Mouse (Mus musculus): ENCODE measurements around the gene Spa17. TPM values are rescaled to one million over a fixed set of nuclear protein-coding genes. Genes with fewer than 3 reads are reported as not detected.

Gene Spa17
- polyA plus RNA-seq, 1 experiment from 2014 or later = 19.2 TPM

DNA sequence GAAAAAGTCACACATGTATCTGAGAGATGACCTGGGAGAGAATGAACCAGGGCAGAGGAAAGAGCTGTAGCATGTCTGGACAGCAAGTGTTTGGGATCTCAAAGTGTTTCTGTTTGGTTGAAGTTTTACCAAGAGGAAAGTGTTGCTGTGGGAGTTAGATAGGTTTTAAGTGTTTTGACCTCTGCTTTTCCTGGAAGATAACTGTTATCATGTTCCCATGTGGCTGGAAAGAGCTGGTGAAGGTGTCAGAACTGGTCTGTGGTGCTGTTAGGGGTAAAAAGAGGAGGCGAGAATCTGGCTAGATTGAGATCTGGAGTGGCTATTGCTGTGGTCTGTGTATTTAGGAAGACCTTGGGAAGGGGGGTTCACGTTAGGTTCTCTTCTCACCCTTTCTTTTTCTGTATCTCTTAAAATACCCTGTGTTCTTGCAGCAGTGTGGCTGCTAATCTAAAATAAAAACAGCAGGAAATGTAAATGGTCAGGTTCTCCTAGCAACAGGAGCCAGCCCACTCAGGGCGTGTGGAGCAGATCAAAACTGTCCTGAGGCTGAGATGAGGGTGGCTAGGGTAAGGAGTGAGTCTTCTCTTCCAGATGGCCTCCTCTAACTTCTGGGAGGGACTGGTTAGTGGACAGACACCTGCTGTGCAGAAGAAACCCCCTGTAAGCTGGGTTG is 41.2 kb downstream of the Spa17 start:
- no peak overlapping the region for H3K4me3 ChIP-seq (ENCODE audit: low read depth, low read length)
- TF ChIP-seq CTCF (IDR thresholded peaks at IDR 0.05) = no peak
- TF ChIP-seq EP300 (IDR thresholded peaks at IDR 0.05) = no peak
- H3K9ac ChIP-seq (replicated peaks; ENCODE audit: low read depth) = no peak overlapping the region
- ATAC-seq (no peak), DNase-seq (ENCODE audit: low spot score) (no peak)
- no peaks in the 10 kb centered on the region for H3K9me3 ChIP-seq (ENCODE audit: low read length)
- H3K4me2 ChIP-seq (replicated peaks; ENCODE audit: low read depth, low read length) = no peak overlapping the region
- no peaks in the 10 kb centered on the region for H3K27me3 ChIP-seq (replicated peaks; ENCODE audit: insufficient read depth, low read length)
- H3K27ac ChIP-seq (ENCODE audit: low read length) = no peak overlapping the region
- no peaks in the 10 kb centered on the region for H3K36me3 ChIP-seq (ENCODE audit: insufficient read depth, low read length)
- H3K4me1 ChIP-seq (ENCODE audit: insufficient read depth, low read depth, low read length) = peaks cover 7% of the 10 kb centered on the region; the same call in 1 of the 2 replicates
- 49% methylated on average over 3 of the region's 3 CpGs for WGBS

- H3K9ac ChIP-seq (replicated peaks; ENCODE audit: low read depth) = no peak overlapping the region
- TF ChIP-seq EP300 (IDR thresholded peaks at IDR 0.05) (no peak), CTCF (IDR thresholded peaks at IDR 0.05) (no peak)
- H3K4me3 ChIP-seq (ENCODE audit: low read depth, low read length) = no peak overlapping the region
- no peak overlapping the region for H3K4me2 ChIP-seq (replicated peaks; ENCODE audit: low read depth, low read length)
- no peaks in the 10 kb centered on the region for H3K9me3 ChIP-seq (ENCODE audit: low read length)
- ATAC-seq (no peak; the same call in 1 of the 2 replicates), DNase-seq (ENCODE audit: low spot score) (no peak)
- no peaks in the 10 kb centered on the region for H3K36me3 ChIP-seq (ENCODE audit: insufficient read depth, low read length)
- no peak overlapping the region for H3K27ac ChIP-seq (ENCODE audit: low read length)
- H3K27me3 ChIP-seq (replicated peaks; ENCODE audit: insufficient read depth, low read length) = no peaks in the 10 kb centered on the region
- 44% methylated on average over 2 of the region's 2 CpGs for WGBS
- peaks cover 7% of the 10 kb centered on the region; the same call in 1 of the 2 replicates for H3K4me1 ChIP-seq (ENCODE audit: insufficient read depth, low read depth, low read length)
Measured at GRCm38 (mm10) chr9:37569231-37569835, 44.2 kb downstream of the Spa17 start.

- Histone ChIP-seq H3K4me3 (ENCODE audit: low read depth, low read length) (no peak overlapping the region), H3K4me1 (ENCODE audit: insufficient read depth, low read depth, low read length) (peaks cover 7% of the 10 kb centered on the region; the same call in 1 of the 2 replicates), H3K9me3 (ENCODE audit: low read length) (no peaks in the 10 kb centered on the region), H3K4me2 (replicated peaks; ENCODE audit: low read depth, low read length) (peak overlapping the region; percentile 33; the same call in 1 of the 2 replicates), H3K9ac (replicated peaks; ENCODE audit: low read depth) (no peak overlapping the region), H3K36me3 (ENCODE audit: insufficient read depth, low read length) (no peaks in the 10 kb centered on the region), H3K27me3 (replicated peaks; ENCODE audit: insufficient read depth, low read length) (no peaks in the 10 kb centered on the region), H3K27ac (ENCODE audit: low read length) (peak overlapping the region; percentile 12; the same call in 1 of the 2 replicates)
- TF ChIP-seq EP300 (IDR thresholded peaks at IDR 0.05) (no peak), CTCF (IDR thresholded peaks at IDR 0.05) (no peak)
- 29% methylated on average over 4 of the region's 4 CpGs for WGBS
- 0 out of 2 replicates have a peak, but pooled peaks have one; percentile 38 for ATAC-seq
- no peak for DNase-seq (ENCODE audit: low spot score)
Measured at GRCm38 (mm10) chr9:37568605-37569214, 44.8 kb downstream of the Spa17 start.

DNA sequence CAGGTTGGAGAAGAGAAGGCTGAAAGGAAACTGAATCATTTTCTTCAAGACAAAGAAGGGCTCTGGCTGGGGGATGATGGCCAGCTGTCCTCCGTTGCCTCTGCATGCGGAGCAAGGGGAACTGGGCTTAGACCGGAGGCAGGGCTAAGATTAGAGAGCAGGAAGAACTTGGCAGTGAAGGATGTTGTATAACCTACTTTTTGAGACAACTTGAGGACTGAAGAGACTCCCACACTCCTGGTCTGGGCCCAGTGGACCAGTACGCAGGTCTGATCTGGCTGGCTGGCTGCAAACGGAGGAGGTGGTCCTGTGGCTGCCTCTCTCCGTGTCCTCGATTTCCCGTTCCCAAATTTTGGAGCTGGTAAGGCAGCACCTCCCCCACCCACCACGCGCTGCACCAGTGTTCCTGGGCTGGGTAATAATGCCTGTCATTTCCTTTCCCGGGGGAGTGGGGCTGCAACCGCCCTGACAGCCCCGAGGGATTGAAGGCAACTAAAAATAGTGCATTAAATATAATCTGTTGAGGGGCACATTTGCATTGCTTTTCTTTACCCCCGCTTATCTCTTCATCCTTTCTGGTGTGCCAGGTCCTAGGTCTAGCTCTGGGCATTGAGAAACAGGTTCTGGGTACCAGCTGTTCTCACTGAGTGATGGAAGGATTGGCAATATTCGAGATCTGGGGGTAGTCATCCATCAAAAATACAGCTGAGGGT is 45.5 kb downstream of the Spa17 start:
- H3K4me2 ChIP-seq (replicated peaks; ENCODE audit: low read depth, low read length) = peak overlapping the region; percentile 33
- no peak overlapping the region for H3K9ac ChIP-seq (replicated peaks; ENCODE audit: low read depth)
- no peak overlapping the region for H3K4me3 ChIP-seq (ENCODE audit: low read depth, low read length)
- peak overlapping the region; percentile 12; the same call in 1 of the 2 replicates for H3K27ac ChIP-seq (ENCODE audit: low read length)
- 28% methylated on average over 15 of the region's 15 CpGs for WGBS
- DNase-seq (ENCODE audit: low spot score) (no peak), ATAC-seq (peak; percentile 57)
- no peaks in the 10 kb centered on the region for H3K36me3 ChIP-seq (ENCODE audit: insufficient read depth, low read length)
- peaks cover 7% of the 10 kb centered on the region; the same call in 1 of the 2 replicates for H3K4me1 ChIP-seq (ENCODE audit: insufficient read depth, low read depth, low read length)
- no peaks in the 10 kb centered on the region for H3K9me3 ChIP-seq (ENCODE audit: low read length)
- no peaks in the 10 kb centered on the region for H3K27me3 ChIP-seq (replicated peaks; ENCODE audit: insufficient read depth, low read length)
- TF ChIP-seq EP300 (IDR thresholded peaks at IDR 0.05) = no peak
- no peak for TF ChIP-seq CTCF (IDR thresholded peaks at IDR 0.05)

DNA sequence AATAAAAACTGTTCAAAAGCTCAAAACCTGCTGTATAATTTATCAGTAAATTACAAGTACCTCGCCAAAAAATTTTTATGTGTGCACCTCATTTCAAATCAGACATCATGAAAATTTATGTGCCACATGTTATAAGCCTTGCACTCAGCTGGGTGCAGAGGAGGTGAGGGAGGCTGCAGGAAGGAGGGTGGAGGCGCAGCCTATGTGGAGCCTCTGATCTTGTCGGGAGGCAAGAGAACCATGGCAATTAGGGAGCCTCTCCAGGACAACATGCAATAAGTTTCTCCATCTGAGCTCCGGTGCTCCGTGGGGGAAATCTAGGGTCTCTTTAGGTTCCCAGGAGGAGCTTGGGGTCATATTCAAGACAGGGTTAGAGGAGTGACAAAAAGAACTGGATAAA is 46.1 kb downstream of the Spa17 start:
- Histone ChIP-seq H3K9me3 (ENCODE audit: low read length) (no peaks in the 10 kb centered on the region), H3K27ac (ENCODE audit: low read length) (no peak overlapping the region), H3K9ac (replicated peaks; ENCODE audit: low read depth) (no peak overlapping the region), H3K4me2 (replicated peaks; ENCODE audit: low read depth, low read length) (peak overlapping the region; percentile 33; the same call in 1 of the 2 replicates), H3K4me3 (ENCODE audit: low read depth, low read length) (no peak overlapping the region), H3K27me3 (replicated peaks; ENCODE audit: insufficient read depth, low read length) (no peaks in the 10 kb centered on the region), H3K4me1 (ENCODE audit: insufficient read depth, low read depth, low read length) (peaks cover 7% of the 10 kb centered on the region; the same call in 1 of the 2 replicates), H3K36me3 (ENCODE audit: insufficient read depth, low read length) (no peaks in the 10 kb centered on the region)
- 47% methylated on average over 5 of the region's 5 CpGs for WGBS
- DNase-seq (ENCODE audit: low spot score) (no peak), ATAC-seq (no peak)
- TF ChIP-seq EP300 (IDR thresholded peaks at IDR 0.05) = no peak
- TF ChIP-seq CTCF (IDR thresholded peaks at IDR 0.05) = no peak

DNA sequence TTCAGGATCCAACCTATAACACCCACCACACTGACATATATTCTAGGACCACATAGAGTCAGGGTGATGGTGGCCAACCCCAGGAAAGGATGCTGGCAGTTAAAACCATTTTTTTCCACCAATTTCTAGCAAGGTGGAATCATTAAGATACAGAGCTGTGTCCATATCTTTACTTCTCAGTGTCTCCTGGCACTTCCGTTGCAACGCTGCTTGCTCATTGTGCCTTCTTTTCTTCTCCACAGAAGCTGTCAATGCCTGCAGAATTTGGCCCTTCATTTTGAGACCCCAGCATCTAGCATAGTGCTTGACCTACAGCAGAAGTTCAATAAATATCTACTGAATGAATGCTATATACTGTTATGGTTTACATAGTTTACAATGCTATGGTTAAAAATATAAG is 46.5 kb downstream of the Spa17 start:
- no peak for ATAC-seq
- no peaks in the 10 kb centered on the region for H3K27me3 ChIP-seq (replicated peaks; ENCODE audit: insufficient read depth, low read length)
- no peaks in the 10 kb centered on the region for H3K36me3 ChIP-seq (ENCODE audit: insufficient read depth, low read length)
- H3K9me3 ChIP-seq (ENCODE audit: low read length) = no peaks in the 10 kb centered on the region
- H3K4me2 ChIP-seq (replicated peaks; ENCODE audit: low read depth, low read length) = no peak overlapping the region
- DNase-seq (ENCODE audit: low spot score) = no peak
- TF ChIP-seq CTCF (IDR thresholded peaks at IDR 0.05) = no peak
- TF ChIP-seq EP300 (IDR thresholded peaks at IDR 0.05) = no peak
- WGBS = 95% methylated on average over 2 of the region's 2 CpGs
- peaks cover 7% of the 10 kb centered on the region; the same call in 1 of the 2 replicates for H3K4me1 ChIP-seq (ENCODE audit: insufficient read depth, low read depth, low read length)
- no peak overlapping the region for H3K4me3 ChIP-seq (ENCODE audit: low read depth, low read length)
- H3K27ac ChIP-seq (ENCODE audit: low read length) = no peak overlapping the region
- no peak overlapping the region for H3K9ac ChIP-seq (replicated peaks; ENCODE audit: low read depth)
